Mouse (Mus musculus): ENCODE results near the gene 2210016L21Rik.

- TF ChIP-seq GATA1 (IDR thresholded peaks at IDR 0.05; ENCODE audit: borderline replicate concordance, low read length) = no peak
- no peak for TF ChIP-seq FLI1 (IDR thresholded peaks at IDR 0.05; ENCODE audit: low read length)
These were observed 8.8 kb upstream of the 2210016L21Rik start for GRCm38 (mm10) chr5:114933206-114933605.
